Mouse (Mus musculus) hindbrain, postnatal 0 days (tissue): Measurements from ENCODE around the gene Ifnar2. TPM values are rescaled to one million over a fixed set of nuclear protein-coding genes. Genes with fewer than 3 reads are reported as not detected.
A peak's percentile ranks its signal among the peaks of the same experiment; 100 is the strongest.

Source experiments
- ATAC-seq: fragments of 200-750 bp; cut with Nextera tagmentation; 2 replicates; pipeline ENCODE4 v1.8.0; 2017; ENCODE audit warnings: mild to moderate bottlenecking, moderate TSS enrichment, moderate library complexity
- DNase-seq: peaks from one replicate; pipeline ENCODE4 v3.0.0-alpha.2; 2015; ENCODE audit warnings: low spot score
- H3K27ac ChIP-seq: fragments of 300-500 bp; sonication (generic); 2 replicates; pipeline ENCODE4 v1.5.1; 2014; ENCODE audit warnings: mild to moderate bottlenecking
- H3K27me3 ChIP-seq: fragments of 300-500 bp; sonication (generic); 2 replicates; pipeline ENCODE4 v1.6.1; 2014; ENCODE audit warnings: low read length, mixed read lengths; ENCODE audit not compliant: insufficient read depth
- H3K36me3 ChIP-seq: fragments of 300-500 bp; sonication (generic); 2 replicates; pipeline ENCODE4 v1.6.1; 2014; ENCODE audit warnings: low read length, mixed read lengths; ENCODE audit not compliant: insufficient read depth
- H3K4me1 ChIP-seq: fragments of 300-500 bp; sonication (generic); 2 replicates; pipeline ENCODE4 v1.6.1; 2014; ENCODE audit warnings: antibody characterized with exemption, low read length, mixed read lengths; ENCODE audit not compliant: insufficient read depth
- H3K4me2 ChIP-seq: fragments of 300-500 bp; sonication (generic); 2 replicates; pipeline ENCODE4 v1.6.1; 2014; ENCODE audit warnings: low read depth, mild to moderate bottlenecking, low read length, moderate library complexity, mixed read lengths
- H3K4me3 ChIP-seq: fragments of 300-500 bp; sonication (generic); 2 replicates; pipeline ENCODE4 v1.5.1; 2014; ENCODE audit warnings: low read length
- H3K9ac ChIP-seq: fragments of 300-500 bp; sonication (generic); replicated peaks from 2 replicates; pipeline ENCODE4 v1.6.1; 2014; ENCODE audit warnings: mild to moderate bottlenecking, low read length, moderate library complexity, mixed read lengths
- H3K9me3 ChIP-seq: fragments of 300-500 bp; sonication (generic); 2 replicates; pipeline ENCODE4 v1.6.1; 2016; ENCODE audit warnings: low read length, mixed read lengths
- CTCF ChIP-seq: IDR thresholded peaks from 2 replicates; pipeline ENCODE4 v1.5.1; 2016; ENCODE audit warnings: antibody characterized with exemption, control low read depth, low read depth
- WGBS: fragments of 180-500 bp; shearing (Covaris S2); extraction: QIAGEN DNeasy Blood & Tissue Kit; methylation state at CpG from one replicate; pipeline ENCODE4 v1.1.7; 2014; 5-methylcytosine and 5-hydroxymethylcytosine counted together
- polyA plus RNA-seq: library from polyadenylated mRNA; unstranded; fragments of >200 nt; fragmentation: Nextera tagmentation; extraction: Ambion mirVana; gene quantifications from 2 replicates; pipeline ENCODE4 v1.2.1, GENCODE M21; 2015
- total RNA-seq: library from RNA; depleted of rRNA; stranded (reverse); fragments of >200 nt; gene quantifications from 2 replicates; pipeline ENCODE4 v1.2.3, GENCODE M21; 2014

The Ifnar2 gene
- total and polyA plus RNA-seq, 2 experiments from 2014 or later, result 20.9 to 49.9 TPM

- Histone ChIP-seq H3K27me3 (no peaks in the 10 kb centered on the region), H3K9me3 (no peaks in the 10 kb centered on the region), H3K36me3 (no peaks in the 10 kb centered on the region), H3K4me2 (no peak overlapping the region), H3K4me1 (no peaks in the 10 kb centered on the region), H3K27ac (0 out of 2 replicates have a peak overlapping the region, but pooled peaks have one; percentile 15), H3K4me3 (no peak overlapping the region), H3K9ac (no peak overlapping the region)
- TF ChIP-seq CTCF, result no peak
- 28% methylated on average over 3 of the region's 3 CpGs for WGBS
- ATAC-seq (no peak), DNase-seq (peak; percentile 44)
Observed at GRCm38 (mm10) chr16:91363483-91363882, 9.1 kb upstream of the Ifnar2 start.

GRCm38 (mm10) chr16:91366567-91366966 lies 6.0 kb upstream of the Ifnar2 start:
- no peak overlapping the region for H3K4me3 ChIP-seq
- H3K9me3 ChIP-seq, result no peaks in the 10 kb centered on the region
- no peak for TF ChIP-seq CTCF
- DNase-seq (no peak), ATAC-seq (no peak)
- H3K36me3 ChIP-seq, result no peaks in the 10 kb centered on the region
- H3K27me3 ChIP-seq, result no peaks in the 10 kb centered on the region
- H3K27ac ChIP-seq, result no peak overlapping the region
- no peak overlapping the region for H3K9ac ChIP-seq
- H3K4me2 ChIP-seq, result no peak overlapping the region
- no peaks in the 10 kb centered on the region for H3K4me1 ChIP-seq

- ATAC-seq, result no peak
- no peaks in the 10 kb centered on the region for H3K27me3 ChIP-seq
Observed at GRCm38 (mm10) chr16:91367066-91367465, 5.5 kb upstream of the Ifnar2 start.

GRCm38 (mm10) chr16:91373473-91374252 lies 1.1 kb downstream of the Ifnar2 start:
- Histone ChIP-seq H3K36me3 (no peaks in the 10 kb centered on the region), H3K9me3 (no peaks in the 10 kb centered on the region), H3K9ac (peak overlapping the region; percentile 92), H3K27me3 (no peaks in the 10 kb centered on the region), H3K4me1 (peaks cover 5% of the 10 kb centered on the region; the same call in 1 of the 2 replicates), H3K27ac (peak overlapping the region; percentile 95), H3K4me3 (peak overlapping the region; percentile 76), H3K4me2 (peak overlapping the region; percentile 71)
- 42% methylated on average over 13 of the region's 13 CpGs for WGBS
- TF ChIP-seq CTCF, result no peak
- ATAC-seq (0 out of 2 replicates have a peak, but pooled peaks have one; percentile 1), DNase-seq (no peak)

More at GRCm38 (mm10) chr16:91367066-91367465, 5.5 kb upstream of the Ifnar2 start:
- Histone ChIP-seq H3K4me1 (no peaks in the 10 kb centered on the region), H3K4me3 (no peak overlapping the region), H3K9me3 (no peaks in the 10 kb centered on the region), H3K4me2 (no peak overlapping the region), H3K27ac (no peak overlapping the region), H3K36me3 (no peaks in the 10 kb centered on the region), H3K9ac (no peak overlapping the region)
- WGBS, result 93% methylated on average over 2 of the region's 2 CpGs
- DNase-seq, result no peak
- no peak for TF ChIP-seq CTCF

DNA sequence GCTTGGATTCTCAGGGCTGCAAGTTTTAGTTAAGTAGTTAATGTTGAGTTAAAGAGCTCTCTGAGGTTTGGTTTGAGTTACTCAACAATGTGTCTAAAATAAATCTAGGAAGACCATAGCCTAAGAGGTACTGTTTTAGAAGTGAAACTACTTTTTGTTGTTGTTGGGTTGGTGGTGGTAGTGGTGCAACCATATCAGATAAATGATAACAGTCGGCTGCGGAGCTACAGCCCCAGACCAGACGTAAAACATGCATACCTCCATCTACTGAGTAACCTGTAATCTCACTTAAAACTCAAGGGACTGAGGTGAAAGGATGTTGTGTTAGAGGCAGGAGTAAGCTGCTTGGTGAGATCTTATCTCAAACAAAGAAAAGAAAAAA lies 1.7 kb downstream of the Ifnar2 start:
- Histone ChIP-seq H3K4me1 (peaks cover 5% of the 10 kb centered on the region; the same call in 1 of the 2 replicates), H3K9me3 (no peaks in the 10 kb centered on the region), H3K36me3 (no peaks in the 10 kb centered on the region), H3K27ac (no peak overlapping the region), H3K9ac (no peak overlapping the region), H3K27me3 (no peaks in the 10 kb centered on the region), H3K4me2 (0 out of 2 replicates have a peak overlapping the region, but pooled peaks have one; percentile 71), H3K4me3 (no peak overlapping the region)
- no peak for ATAC-seq
- no peak for DNase-seq
- TF ChIP-seq CTCF, result no peak
- 98% methylated on average over 3 of the region's 3 CpGs for WGBS

DNA sequence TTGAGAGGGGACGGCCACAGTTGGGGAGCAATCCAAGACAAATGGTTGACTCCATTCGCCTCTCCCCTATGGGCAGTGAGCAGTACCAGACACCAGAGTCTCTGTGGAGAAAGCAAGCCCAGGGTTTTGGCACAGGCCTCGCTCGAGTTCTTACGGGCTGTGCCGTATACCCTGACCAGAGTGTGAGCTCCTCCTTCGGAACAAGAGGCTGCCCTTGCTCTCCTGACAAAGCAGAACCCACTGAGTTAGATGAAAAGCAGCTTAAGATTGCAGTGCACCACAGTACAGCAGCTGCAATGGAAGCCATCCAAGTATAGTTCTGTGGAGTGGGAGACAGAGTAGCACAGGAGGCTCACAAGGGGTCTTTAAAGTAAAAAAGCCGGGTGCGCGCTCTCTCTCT lies 4.1 kb downstream of the Ifnar2 start:
- ATAC-seq, result no peak
- 57% methylated on average over 10 of the region's 10 CpGs for WGBS
- H3K27ac ChIP-seq, result peak overlapping the region; percentile 58

More for the DNA sequence above, 4.1 kb downstream of the Ifnar2 start:
- Histone ChIP-seq H3K36me3 (no peaks in the 10 kb centered on the region), H3K4me3 (no peak overlapping the region), H3K27me3 (no peaks in the 10 kb centered on the region), H3K9ac (no peak overlapping the region), H3K4me1 (peaks cover 5% of the 10 kb centered on the region; the same call in 1 of the 2 replicates), H3K4me2 (no peak overlapping the region), H3K9me3 (no peaks in the 10 kb centered on the region)
- peak; percentile 46 for DNase-seq
- no peak for TF ChIP-seq CTCF
